Mouse (Mus musculus): ENCODE measurements at regions not wholly inside any gene's neighbourhood (a gene's known extent, or its start where the extent isn't known, plus 50 kb on each side); places are given as distances from the start of the nearest gene placed in this dataset.
A peak's percentile ranks its signal among the peaks of the same experiment; 100 is the strongest.
"Not testable (repeated sequence)": the region's sequence is repeated elsewhere in the genome, so short reads cannot be mapped to it uniquely, and the experiment has no call there.

DNA sequence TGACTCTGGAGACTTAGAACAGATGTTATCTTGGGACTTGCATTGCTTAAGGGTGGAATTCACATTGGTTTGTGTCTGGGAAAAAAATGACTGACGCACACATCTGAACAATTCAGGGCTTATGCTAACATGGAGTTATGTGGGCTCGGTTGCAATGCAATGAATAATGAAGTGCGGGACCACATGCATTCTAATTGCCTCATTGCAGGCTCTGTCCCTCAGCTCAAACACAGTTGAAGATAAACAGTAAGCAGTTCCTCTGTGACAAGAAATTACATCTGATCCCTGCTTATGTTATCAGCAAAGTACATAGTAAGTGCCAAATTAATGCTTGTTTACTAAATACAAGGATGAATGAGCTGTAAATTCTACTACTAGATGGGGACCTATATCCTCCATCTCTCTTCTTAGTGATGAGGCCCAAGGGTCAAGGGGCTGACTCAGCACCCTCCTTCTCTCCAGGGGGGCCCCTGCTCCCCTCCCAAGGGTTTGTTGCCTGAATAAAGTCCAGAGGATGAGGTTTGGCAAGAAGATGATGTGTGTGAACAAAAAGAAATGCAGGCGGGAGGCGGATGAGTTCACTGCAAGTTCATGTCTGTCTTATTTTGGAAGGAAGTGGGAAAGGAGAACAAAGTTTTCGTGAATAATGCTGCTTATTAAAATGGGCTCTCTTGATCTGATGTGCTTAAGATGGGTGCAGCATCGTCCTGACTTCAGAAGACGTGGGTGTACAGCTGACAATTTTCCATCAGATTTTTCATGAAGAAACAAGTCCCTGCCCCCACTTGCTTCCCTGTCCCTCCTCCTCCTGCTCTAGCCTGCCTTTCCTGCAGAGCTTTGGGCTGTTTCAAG is 533.1 kb downstream of the Shisa9 start:
- no peak for DNase-seq (ENCODE audit: low spot score)

DNA sequence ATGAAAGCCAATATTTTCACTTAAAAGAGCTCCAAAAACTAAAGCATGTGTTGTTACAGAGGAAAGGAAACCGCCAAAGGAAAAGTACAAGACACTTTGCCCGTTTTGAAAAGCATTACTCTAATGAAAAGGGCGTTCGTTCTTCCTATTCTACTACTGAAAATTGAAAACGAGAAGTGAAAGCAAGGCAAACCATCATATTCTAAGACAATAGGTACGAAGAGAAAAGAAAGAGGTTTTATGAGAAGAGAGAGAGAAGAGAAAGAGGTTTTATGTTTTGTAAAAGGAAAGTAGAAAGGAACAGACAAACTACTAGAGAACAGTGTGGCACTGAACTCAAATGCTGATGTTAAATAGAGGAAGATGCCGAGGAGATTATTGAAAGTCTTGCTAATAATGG is 534.4 kb downstream of the Shisa9 start:
- DNase-seq (ENCODE audit: low spot score), result no peak

DNA sequence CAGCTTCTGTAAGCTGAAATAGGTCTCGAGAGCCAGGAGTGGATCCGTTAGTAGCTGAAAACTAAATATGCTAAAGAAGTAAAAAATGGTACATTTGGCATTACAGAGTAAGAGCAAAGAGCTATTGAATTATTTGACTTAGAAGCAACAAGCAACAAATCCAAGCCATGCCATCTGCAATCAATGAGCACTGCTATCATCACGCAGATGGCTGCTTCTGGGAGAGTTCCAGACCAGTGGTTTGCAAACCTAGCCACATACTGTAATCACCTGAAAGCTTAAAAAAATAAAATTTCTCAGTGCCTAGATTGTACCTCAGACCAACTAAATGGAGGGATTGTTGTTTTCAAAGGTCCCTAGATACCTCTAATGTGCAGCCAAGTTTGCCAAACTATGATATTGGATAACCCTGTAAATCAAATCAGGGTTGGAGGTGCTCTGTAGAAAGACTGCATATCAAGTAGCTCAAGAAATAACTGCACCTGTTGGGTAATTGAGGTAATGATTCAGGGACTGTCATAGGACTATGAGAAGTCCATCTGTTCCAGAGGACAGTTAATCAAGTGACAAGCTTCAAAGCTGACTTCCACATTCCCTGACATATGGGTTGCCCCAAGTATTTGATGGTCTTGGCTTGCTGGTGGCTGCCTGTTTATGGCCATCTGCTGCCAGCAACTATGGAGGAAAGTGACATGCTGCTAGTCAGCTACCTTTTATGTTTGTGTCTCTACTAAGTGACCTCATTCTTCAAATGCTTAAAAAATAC is 538.0 kb downstream of the Shisa9 start:
- DNase-seq (ENCODE audit: low spot score), result no peak

DNA sequence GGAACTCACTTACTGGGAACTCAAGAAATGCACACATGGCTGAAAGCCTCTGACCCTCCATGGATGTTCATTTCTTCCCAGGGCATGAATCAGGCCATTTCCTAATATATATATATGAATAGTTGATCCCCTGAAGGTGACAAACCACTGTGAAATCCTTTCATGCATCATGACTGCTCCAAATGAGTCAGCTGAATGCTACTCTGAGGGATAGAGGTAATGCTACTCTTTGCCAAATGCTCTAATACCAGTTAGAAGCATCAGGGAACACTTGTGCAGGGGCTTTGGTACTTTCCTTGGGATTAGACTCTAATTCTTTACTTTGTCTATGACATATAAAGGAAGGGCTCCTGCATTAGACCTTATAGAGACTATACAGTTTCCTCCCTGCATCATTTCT is 561.0 kb upstream of the Ercc4 start:
- no peak for DNase-seq (ENCODE audit: low spot score)

DNA sequence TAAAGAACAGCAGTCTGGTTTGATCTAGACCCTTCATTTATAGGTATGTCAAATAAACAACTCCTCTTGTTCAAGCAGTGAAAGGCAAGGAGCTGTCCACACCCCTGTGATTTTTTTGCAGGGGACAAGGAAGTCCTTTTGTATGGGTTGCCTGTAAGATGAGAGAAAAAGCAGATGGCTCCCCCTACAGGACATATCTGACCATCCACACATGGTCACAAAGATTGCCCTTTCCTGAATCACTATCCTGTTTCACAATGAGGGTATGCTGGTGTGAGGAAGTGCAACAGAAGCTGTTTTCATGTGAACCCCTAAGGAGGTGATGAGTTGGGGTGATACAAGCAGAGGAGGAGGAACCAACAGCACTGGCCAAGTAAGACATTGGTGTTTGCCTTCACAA is 520.6 kb upstream of the Ercc4 start:
- DNase-seq (ENCODE audit: low spot score), result peak; percentile 11

DNA sequence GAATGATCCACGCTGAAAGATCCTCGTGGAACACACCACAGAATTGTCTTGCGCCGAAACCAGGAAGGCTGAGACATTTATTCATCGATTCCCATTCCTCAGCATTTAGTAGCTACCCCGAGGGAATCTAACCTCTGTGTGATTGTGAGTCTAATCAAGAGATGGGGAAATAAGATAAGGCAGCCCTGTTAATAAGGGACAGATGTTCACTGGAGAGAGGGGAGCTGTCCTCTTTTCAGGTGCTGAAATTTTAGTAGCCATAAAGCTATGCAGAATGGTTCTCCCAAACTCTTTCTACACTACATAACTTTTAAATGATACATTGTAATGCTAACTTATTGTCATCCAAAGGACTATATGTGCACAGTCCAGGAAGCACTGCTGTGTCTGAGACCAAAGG is 501.2 kb upstream of the Ercc4 start:
- peak; percentile 58 for DNase-seq (ENCODE audit: low spot score)

DNA sequence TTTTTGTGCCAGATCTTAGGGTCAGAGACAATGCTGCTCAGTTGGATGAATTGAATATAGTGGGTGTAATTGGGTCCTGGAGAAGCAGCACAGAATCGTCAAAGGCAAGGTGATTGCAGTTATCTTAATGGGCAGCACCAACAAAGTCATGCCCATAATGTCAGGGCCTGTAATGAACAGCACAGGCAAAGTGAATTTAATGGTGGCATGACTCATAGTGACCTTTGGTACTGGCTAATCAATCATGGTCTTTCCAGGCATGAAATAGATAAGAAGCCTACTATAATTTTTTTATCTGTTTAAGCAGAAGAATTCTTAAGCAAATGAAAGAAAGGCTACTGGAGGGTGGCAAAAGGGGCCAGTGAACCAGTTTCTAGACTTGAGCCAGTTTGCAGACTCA is 498.4 kb upstream of the Ercc4 start:
- no peak for DNase-seq (ENCODE audit: low spot score)

DNA sequence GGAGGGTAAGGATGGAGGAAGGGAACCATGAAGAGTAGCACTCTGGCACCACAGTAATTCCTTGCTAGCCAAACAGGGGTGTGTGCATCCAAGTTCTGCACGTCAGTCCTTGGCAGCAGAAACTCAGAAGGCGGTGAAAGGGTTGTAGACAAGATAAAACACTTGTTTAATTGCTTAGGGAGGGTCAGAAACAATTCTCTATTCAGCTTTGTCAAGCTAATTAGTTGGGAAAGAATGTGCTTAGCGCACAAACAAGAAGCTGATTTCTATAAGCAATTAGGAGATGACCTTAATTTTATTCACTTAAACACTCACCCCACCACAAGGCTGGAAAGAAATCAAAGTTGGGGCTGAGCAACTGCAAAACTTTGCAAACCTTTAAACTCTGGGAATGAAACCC is 491.7 kb upstream of the Ercc4 start:
- DNase-seq (ENCODE audit: low spot score), result no peak

DNA sequence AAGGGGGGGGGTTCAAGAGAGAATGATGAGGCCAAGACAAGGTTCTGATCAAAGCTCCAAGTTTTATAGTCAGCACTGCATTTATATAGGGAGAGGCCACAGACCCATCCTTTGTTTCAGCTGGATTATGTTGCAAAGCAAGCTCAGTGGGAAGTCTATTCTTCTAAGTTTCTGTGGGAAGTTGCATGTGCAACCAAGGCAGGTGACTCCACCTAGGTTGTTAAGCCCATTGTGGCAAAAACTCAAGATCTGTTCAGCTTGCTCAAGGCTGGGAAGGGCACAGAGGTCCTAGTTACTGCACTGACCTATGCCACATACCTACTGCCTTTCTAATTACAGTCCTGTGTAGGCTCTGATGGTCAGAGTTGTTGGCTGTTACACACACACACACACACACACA is 477.0 kb upstream of the Ercc4 start:
- DNase-seq (ENCODE audit: low spot score), result no peak

DNA sequence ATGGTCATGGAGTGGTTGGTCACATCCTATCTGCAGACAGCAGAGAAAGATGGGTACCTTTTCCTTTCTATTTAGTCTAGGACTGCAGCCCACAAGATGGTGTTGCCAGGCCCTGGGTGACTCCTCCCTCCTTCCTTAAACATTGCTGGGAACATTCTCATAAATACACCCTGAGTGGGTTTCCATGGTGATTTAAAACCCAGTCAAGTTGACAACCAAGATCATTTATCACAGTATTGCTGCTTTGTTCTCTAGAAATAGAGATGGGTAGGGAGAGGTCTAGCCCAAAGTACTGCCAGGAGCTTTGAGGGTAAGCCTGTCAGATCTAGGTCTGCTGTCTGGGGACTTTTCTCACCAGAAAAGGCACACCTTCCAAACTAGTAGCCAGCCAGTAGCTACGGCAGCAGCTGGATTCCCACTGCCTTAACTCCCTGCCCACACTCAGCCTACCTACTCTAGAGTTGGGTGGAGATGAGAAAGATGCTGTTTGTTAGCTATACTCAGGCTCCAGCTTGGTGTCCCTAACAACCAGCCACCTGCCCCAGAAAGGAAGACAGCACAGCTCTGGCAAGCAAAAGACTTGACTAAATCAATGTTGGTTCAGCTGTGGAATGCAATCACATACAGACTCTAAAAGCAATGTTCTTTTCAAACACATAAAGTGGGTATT is 470.4 kb upstream of the Ercc4 start:
- DNase-seq (ENCODE audit: low spot score), result no peak

DNA sequence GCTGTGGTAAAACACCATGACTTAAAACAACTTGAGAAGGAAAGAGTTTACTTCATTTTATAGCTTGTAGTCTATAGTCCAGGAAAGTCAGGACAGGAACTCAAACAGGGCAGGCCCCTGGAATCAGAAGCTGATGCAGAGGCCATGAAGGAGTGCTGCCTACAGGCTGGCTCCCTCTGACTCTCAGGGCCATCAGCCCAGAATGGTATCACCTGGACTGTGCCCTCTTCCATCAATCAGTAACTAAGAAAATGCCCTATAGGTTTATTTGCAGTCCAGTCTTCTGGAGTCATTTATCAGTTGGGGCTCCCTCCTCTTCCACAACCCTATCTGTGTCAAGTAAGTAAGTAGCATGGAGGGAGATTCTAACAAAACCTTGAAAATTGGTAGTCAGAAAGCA is 466.4 kb upstream of the Ercc4 start:
- DNase-seq (ENCODE audit: low spot score), result no peak

DNA sequence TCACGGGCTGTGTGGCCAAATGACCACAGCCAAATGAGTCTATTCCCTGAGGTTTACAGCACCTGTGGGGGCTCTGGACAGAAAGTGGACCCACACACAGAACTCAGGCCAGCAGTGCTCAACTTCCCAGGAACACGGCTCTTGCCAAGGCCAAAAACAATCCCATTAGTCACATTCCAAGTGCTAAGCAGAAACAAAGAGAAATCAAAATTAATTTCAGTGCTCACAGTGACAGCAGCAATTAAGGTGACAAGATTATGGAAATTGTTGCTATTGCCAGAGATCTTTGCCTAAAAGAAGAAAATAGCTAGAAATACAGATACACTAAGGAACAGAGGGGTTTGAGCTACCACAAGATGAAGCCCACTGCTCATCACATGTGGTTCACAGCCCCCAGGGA is 464.9 kb upstream of the Ercc4 start:
- no peak for DNase-seq (ENCODE audit: low spot score)

DNA sequence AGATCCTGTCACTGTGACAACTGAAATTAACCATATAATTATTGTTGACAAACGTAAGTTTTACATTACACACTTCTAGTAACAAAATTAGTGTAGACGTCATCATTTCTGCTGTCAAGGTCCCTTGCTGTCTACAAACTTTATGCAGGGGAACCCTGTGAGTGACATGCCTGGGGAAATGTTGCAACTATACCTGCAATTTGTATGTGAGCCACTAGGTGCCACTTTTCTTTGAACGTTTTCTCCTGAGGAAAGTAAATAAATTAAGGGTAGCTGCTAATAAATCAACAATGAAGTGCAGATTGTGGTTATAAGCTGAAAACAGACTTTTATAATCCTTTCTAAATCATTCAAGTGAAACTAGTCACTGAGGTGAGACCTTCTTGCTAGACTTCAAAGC is 457.3 kb upstream of the Ercc4 start:
- DNase-seq (ENCODE audit: low spot score), result no peak

DNA sequence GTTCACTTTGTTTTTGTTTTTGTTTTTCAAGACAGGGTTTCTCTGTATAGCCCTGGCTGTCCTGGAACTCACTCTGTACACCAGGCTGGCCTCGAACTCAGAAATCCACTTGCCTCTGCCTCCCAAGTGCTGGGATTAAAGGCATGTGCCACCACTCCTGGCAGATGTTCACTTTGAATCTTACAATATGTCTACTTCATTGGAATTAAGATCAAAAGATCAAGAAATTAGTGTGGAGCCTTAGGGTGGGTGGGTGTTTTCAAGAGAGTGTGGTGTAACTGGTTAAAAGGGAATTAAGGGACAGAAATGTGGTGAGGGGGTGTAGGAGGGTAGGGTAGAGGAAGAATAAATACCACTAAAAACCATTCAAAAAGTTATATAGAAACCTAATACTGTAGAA is 435.8 kb upstream of the Ercc4 start:
- DNase-seq (ENCODE audit: low spot score), result not testable (repeated sequence)

DNA sequence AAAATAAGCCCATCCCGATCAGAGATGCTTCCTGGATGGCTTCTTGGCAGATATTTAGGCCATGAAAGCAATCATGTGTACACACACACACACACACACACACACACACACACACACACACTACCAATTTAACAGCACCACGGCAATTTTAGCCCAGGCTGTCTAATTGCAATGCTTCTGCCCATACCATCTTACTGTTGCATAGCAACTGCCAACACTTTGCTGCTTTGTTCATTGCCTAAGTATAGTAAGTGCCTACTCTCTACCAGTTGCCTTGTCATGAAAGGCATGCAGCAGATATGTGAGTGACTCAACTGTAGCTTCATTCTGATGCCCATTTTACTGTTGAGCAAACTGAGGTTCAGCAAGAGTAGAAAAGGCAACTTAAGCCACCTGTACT is 428.0 kb upstream of the Ercc4 start:
- no peak for DNase-seq (ENCODE audit: low spot score)

DNA sequence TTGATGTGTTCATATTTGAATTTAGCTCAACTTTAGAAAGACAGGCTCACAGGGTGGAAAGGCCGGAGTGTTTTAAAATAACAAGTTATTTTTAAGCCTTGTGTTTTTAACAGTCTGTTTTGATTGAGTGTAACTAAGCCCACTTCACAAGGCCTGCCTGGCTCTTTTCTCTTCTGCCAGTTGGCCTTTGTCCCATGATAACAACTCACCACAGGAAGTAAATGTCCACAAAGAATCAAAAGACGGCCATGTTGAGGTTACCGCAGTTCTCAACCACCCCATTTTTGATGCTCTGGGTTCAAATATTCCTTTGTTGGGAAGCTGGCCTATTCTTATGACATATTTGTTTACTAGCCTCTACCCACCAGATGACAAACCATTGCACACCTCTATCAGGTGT is 423.7 kb upstream of the Ercc4 start:
- no peak for DNase-seq (ENCODE audit: low spot score)

DNA sequence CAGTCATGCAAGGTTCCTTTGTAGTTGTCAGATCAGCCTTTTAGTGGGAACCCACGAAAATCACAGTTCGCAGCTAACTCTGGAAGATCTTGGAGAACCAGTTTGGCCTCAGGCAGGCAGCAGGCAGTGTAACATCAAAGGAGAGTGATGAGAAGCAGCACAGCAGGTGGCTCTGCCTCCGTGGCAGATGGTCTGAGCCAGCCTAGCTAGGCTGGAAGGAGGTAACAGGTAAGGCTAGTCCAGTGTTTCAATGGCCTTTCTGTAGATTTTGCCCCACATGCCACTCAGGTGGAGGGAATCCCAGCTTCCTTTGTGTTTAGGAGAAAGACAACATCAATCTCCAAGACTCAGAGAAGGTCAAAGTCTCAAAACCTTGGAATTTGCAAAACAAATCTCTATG is 417.7 kb upstream of the Ercc4 start:
- no peak for DNase-seq (ENCODE audit: low spot score)

DNA sequence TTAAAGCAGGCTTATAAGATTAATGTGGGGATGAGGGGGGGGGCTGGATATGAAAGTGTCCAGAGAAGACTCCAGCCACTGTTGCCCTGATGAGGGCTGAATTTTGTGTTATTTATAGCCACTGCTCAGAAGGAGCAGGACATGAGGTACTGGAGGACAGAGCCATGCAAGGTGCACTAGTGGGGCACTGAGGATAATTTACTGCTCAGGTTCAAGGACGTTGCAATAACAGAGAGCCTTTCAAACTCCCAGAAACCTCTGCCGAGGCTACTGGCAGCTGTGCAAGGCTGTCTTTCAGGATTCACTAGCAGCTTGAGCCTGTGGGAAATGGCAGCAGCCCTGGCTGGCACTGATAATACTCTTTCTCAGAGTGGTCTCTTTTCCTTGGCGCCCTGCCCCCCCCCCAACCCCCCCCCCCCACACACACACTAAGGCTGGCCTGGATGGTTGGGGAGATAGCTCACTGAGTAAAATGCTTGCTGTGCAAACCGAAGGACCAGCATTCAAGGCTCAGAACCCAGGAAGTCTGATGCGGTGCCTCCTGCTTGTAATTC is 416.7 kb upstream of the Ercc4 start:
- no peak for DNase-seq (ENCODE audit: low spot score)

DNA sequence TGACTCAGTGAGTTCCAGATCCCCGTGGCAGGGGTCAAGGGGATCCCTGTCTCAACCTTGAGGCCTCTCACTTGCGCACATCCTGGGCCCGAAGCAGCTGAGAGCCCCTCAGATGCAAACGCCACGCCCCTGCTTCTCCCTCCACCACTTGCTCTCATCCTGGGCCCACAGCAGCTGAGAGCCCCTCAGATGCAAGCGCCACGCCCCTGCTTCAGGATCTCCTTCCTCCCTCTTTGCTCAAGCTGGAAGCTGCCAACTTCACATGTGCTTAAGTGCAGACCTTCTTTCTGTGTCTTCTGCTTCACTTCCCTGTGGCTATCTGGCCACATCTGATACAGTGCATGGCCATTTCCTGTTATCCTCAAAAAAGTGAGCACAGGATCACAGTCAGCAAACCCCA is 416.1 kb upstream of the Ercc4 start:
- no peak for DNase-seq (ENCODE audit: low spot score)

DNA sequence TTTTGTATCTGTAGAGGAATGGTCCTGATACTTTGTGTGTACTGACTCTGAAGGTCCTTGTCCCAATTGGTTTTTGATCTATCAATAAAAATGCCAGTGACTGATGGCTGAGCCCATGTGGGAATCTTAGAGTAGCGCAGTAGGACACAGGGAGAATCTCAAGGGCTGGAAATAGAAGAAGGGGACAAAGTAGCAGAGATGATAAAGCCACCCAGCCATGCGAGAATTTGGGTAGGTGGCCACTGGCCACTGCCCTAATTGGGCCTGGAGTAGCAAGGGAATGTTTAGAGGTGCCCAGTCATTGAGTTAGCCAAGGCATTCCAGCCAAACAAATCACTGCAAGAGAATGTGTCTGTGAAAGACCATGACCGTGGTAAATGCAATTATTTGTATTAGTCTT is 414.8 kb upstream of the Ercc4 start:
- DNase-seq (ENCODE audit: low spot score), result no peak

DNA sequence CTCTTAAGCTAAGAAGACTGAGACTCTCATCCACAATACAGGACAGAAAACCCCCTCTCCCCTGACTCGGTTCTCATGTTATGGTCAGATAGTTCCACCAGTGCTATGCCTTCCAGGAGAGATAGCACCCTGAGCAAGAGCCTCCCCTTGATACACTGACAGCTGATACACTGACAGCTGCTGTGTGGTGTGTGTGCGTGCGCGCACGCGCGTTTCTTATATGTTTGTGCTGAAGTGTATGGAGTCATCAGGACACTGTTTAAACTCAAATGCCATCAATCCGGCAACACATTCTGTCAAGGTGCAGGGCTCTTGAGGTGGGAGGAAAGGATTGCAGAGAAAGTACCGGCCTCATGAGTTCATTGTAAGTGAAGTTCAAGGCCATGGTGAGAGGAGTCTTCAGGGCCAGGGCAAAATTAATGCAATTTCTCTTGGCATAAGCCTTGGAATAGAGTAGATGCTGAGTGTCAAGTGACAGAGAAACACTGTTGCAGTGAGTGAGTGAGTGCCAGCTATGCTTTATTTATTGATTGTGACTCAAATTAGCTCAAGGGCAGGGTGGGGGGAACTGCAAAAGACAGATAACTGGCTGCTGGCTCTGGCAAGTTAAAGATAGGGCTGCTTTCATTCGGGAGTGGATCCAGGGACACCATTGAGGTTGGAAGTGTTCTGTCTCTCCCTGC is 412.4 kb upstream of the Ercc4 start:
- DNase-seq (ENCODE audit: low spot score), result peak; percentile 10

DNA sequence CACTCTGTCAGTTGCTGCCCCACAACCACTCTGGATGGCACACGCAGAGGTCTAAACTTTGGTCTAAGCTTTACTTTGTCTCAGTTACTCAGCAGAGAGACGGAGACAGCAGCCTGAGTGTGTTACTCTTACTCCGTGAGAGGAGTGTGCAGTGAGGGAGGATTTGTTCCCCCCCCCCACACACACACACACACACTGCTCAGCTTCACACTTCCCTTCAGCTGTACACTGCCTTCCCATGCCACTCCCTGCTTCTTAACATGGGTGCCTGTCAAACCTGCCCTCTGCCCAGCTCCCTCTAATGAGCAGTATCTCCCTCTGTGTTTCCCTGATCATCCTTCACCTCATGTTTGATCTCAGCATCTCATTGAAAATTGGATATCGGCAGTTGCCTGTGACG is 409.9 kb upstream of the Ercc4 start:
- no peak for DNase-seq (ENCODE audit: low spot score)

Measured in embryo, embryonic 10 days (tissue).